Mouse (Mus musculus) olfactory bulb, adult 2 months (tissue): ENCODE results near the gene Mcee.

Source experiments
- CTCF ChIP-seq: fragments of 200-500 bp; IDR thresholded peaks from 2 replicates; pipeline ENCODE4 v1.5.1; 2012; ENCODE audit warnings: low read depth, mild to moderate bottlenecking, low read length, moderate library complexity; ENCODE audit not compliant: insufficient read depth
- POLR2A ChIP-seq: fragments of 200-500 bp; IDR thresholded peaks from 2 replicates; pipeline ENCODE4 v1.6.1; 2012; ENCODE audit warnings: mild to moderate bottlenecking, low read depth, low read length, moderate library complexity; ENCODE audit not compliant: insufficient read depth

DNA sequence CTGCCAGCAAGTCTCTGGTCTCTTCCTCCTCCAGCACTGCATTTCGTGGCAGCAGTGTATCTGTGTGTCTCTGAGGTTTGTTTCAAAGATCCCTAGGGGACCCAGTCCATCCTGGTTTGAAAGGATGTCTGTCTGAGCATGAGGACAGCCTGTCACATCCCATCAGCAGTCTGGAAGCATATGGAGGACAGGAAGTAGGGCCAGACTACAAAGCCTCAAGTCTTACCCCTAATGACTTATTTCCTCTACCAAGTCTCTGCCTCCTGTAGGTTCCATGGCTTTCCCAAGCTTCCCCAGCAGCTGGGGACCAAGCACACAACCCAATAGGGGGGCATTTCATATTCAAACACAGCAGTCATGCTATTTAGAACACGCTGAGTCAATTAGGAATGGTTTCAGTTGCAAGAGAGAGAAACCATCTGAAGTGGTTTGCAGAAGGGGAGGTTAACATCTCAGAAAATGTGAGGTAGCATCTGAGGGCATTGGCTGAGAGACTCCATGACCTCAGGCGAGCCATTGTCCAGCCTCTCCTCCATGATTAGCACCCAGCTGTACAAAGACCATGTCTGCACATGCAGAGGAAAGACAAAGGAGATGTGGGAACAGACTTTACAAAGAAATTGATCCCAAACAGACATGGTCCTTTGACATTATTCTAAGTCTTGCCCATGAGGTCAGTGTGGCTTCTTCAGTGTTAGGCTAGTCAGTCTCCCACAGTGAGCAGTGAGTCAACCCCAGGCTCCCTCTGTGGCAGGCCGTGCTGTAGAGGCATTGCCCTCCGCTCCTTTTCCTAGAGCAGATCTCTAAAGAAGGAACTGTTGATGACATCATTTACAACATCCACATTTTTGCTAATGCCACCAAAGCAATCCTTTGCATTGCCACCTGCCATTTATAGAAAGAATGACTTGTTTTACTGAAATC, 47.5 kb downstream of the Mcee start:
- no peak for TF ChIP-seq POLR2A
- no peak for TF ChIP-seq CTCF
